Mouse (Mus musculus) thymus, postnatal 4 days (tissue): ENCODE measurements around the gene Gtf2ird2.

Experiments
- DNase-seq: peaks from one replicate; pipeline ENCODE4 v3.0.0; 2021

Gene Gtf2ird2

GRCm38 (mm10) chr5:134186059-134186458 lies 2.2 kb downstream of the Gtf2ird2 start:
- DNase-seq: no peak

- DNase-seq: peak; percentile 83
Measured at GRCm38 (mm10) chr5:134186961-134187731, 3.3 kb downstream of the Gtf2ird2 start.

GRCm38 (mm10) chr5:134188571-134188970 lies 4.8 kb downstream of the Gtf2ird2 start:
- peak; percentile 52 for DNase-seq

GRCm38 (mm10) chr5:134193664-134194063 lies 9.8 kb downstream of the Gtf2ird2 start:
- no peak for DNase-seq

GRCm38 (mm10) chr5:134206721-134207120 lies 22.9 kb downstream of the Gtf2ird2 start:
- no peak for DNase-seq

GRCm38 (mm10) chr5:134209931-134210554 lies 26.2 kb downstream of the Gtf2ird2 start:
- DNase-seq: no peak

- no peak for DNase-seq
Measured at GRCm38 (mm10) chr5:134214021-134214806, 30.4 kb downstream of the Gtf2ird2 start.

- no peak for DNase-seq
Measured at GRCm38 (mm10) chr5:134217900-134218299, 34.1 kb downstream of the Gtf2ird2 start.

- DNase-seq: no peak
Measured at GRCm38 (mm10) chr5:134221278-134221677, 37.5 kb downstream of the Gtf2ird2 start.

- peak; percentile 45 for DNase-seq
Measured at GRCm38 (mm10) chr5:134221708-134222150, 37.9 kb downstream of the Gtf2ird2 start.

GRCm38 (mm10) chr5:134225110-134225901 lies 41.5 kb downstream of the Gtf2ird2 start:
- DNase-seq: peak; percentile 55

- no peak for DNase-seq
Measured at GRCm38 (mm10) chr5:134226946-134227345, 43.1 kb downstream of the Gtf2ird2 start.

- DNase-seq: peak; percentile 78
Measured at GRCm38 (mm10) chr5:134227574-134228248, 43.9 kb downstream of the Gtf2ird2 start.

GRCm38 (mm10) chr5:134228249-134228638 lies 44.4 kb downstream of the Gtf2ird2 start:
- DNase-seq: no peak

- DNase-seq: no peak
Measured at GRCm38 (mm10) chr5:134229391-134229790, 45.6 kb downstream of the Gtf2ird2 start, which contains the start of gene Ncf1. Gene Ncf1, minus strand, starts transcription at chr5:134229625.

GRCm38 (mm10) chr5:134231376-134231775 lies 47.6 kb downstream of the Gtf2ird2 start:
- no peak for DNase-seq

- DNase-seq: peak; percentile 66
Measured at GRCm38 (mm10) chr5:134232111-134232510, 48.3 kb downstream of the Gtf2ird2 start.

GRCm38 (mm10) chr5:134232568-134232967 lies 48.7 kb downstream of the Gtf2ird2 start:
- peak; percentile 50 for DNase-seq

- peak; percentile 61 for DNase-seq
Measured at GRCm38 (mm10) chr5:134233244-134233651, 49.4 kb downstream of the Gtf2ird2 start.

GRCm38 (mm10) chr5:134234205-134234604 lies 50.4 kb downstream of the Gtf2ird2 start:
- peak; percentile 51 for DNase-seq

GRCm38 (mm10) chr5:134235111-134235510 lies 51.3 kb downstream of the Gtf2ird2 start:
- peak; percentile 36 for DNase-seq

GRCm38 (mm10) chr5:134236241-134236640 lies 52.4 kb downstream of the Gtf2ird2 start:
- no peak for DNase-seq
